Mouse (Mus musculus) hindbrain, embryonic 11.5 days (tissue): Measurements from ENCODE around the gene Osmr. TPM values are rescaled to one million over a fixed set of nuclear protein-coding genes. Genes with fewer than 3 reads are reported as not detected.

Experiments
- ATAC-seq: fragments of 200-750 bp; cut with Nextera tagmentation; 2 replicates; pipeline ENCODE4 v1.8.0; 2017; ENCODE audit warnings: mild to moderate bottlenecking, moderate TSS enrichment, moderate library complexity; ENCODE audit not compliant: low FRiP score
- DNase-seq: peaks from one replicate; pipeline ENCODE4 v3.0.0-alpha.2; 2015; ENCODE audit warnings: low spot score
- H3K27ac ChIP-seq: fragments of 300-500 bp; sonication (generic); 2 replicates; pipeline ENCODE4 v1.5.1; 2014; ENCODE audit warnings: mild to moderate bottlenecking, low read depth, low read length
- H3K27me3 ChIP-seq: fragments of 300-500 bp; sonication (generic); 2 replicates; pipeline ENCODE4 v1.6.1; 2014; ENCODE audit warnings: mild to moderate bottlenecking, low read length, moderate library complexity, mixed read lengths; ENCODE audit not compliant: control insufficient read depth, insufficient read depth
- H3K36me3 ChIP-seq: fragments of 300-500 bp; sonication (generic); 2 replicates; pipeline ENCODE4 v1.6.1; 2014; ENCODE audit warnings: mild to moderate bottlenecking, low read length, moderate library complexity, mixed read lengths; ENCODE audit not compliant: control insufficient read depth, insufficient read depth
- H3K4me1 ChIP-seq: fragments of 300-500 bp; sonication (generic); replicated peaks from 2 replicates; pipeline ENCODE4 v1.6.1; 2014; ENCODE audit warnings: low read length, mixed read lengths; ENCODE audit not compliant: control insufficient read depth, insufficient read depth
- H3K4me2 ChIP-seq: fragments of 300-500 bp; sonication (generic); replicated peaks from 2 replicates; pipeline ENCODE4 v1.6.1; 2014; ENCODE audit warnings: mild to moderate bottlenecking, low read depth, low read length
- H3K4me3 ChIP-seq: fragments of 300-500 bp; sonication (generic); 2 replicates; pipeline ENCODE4 v1.5.1; 2014; ENCODE audit warnings: low read depth, low read length
- H3K9ac ChIP-seq: fragments of 300-500 bp; sonication (generic); 2 replicates; pipeline ENCODE4 v1.6.1; 2014; ENCODE audit warnings: low read depth, low read length
- H3K9me3 ChIP-seq: fragments of 300-500 bp; sonication (generic); 2 replicates; pipeline ENCODE4 v1.6.1; 2016; ENCODE audit warnings: low read length; ENCODE audit not compliant: control insufficient read depth
- WGBS: fragments of 180-500 bp; shearing (Covaris S2); extraction: QIAGEN DNeasy Blood & Tissue Kit; methylation state at CpG from one replicate; pipeline ENCODE4 v1.1.7; 2014; 5-methylcytosine and 5-hydroxymethylcytosine counted together
- polyA plus RNA-seq: library from polyadenylated mRNA; unstranded; fragments of >200 nt; fragmentation: Nextera tagmentation; extraction: Ambion mirVana; gene quantifications from 2 replicates; pipeline ENCODE4 v1.2.1, GENCODE M21; 2014

Osmr gene
- polyA plus RNA-seq, 1 experiment from 2014 or later: 1.1 TPM

DNA sequence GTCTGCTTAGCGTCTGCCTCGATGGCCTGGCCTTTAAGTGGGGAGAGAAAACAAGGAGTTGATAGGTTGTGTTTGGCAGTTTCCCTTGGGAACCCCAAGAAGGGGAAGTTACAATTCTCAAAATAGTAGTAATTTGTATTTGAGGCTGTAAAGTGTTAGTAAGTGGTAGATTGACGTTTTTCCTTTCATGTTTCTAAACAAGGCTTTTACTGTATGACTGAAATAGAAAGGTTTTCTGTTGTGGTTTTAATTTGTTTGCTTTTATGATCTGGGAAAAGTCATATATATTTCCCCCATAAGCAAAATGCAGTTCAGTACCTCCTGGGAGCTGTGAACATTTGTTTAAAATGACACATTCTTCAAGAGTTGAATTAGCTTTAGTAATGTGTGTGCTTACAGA is 102.5 kb downstream of the Osmr start:
- Histone ChIP-seq H3K4me3 (no peak overlapping the region), H3K4me2 (no peak overlapping the region), H3K27ac (no peak overlapping the region), H3K4me1 (no peaks in the 10 kb centered on the region), H3K27me3 (no peaks in the 10 kb centered on the region), H3K36me3 (peaks cover 2% of the 10 kb centered on the region; the same call in 1 of the 2 replicates), H3K9ac (no peak overlapping the region), H3K9me3 (no peaks in the 10 kb centered on the region)
- DNase-seq (no peak), ATAC-seq (no peak)
- 92% methylated on average over 3 of the region's 3 CpGs for WGBS

Other genes starting within 250 kb of the Osmr start
- 51.7 and 57.6 TPM in 2 replicates for gene Rictor, start 166.6 kb downstream of the Osmr start, polyA plus RNA-seq
- 20.1 and 24.9 TPM in 2 replicates for gene Lifr, start 215.6 kb upstream of the Osmr start, polyA plus RNA-seq